Mouse (Mus musculus) adrenal gland, postnatal 25 days (tissue): ENCODE measurements around the gene Tec. TPM values are rescaled to one million over a fixed set of nuclear protein-coding genes. Genes with fewer than 3 reads are reported as not detected.

Experiments
- DNase-seq: peaks from one replicate; pipeline ENCODE4 v3.0.0; 2021; ENCODE audit warnings: mixed read lengths
- total RNA-seq: library from RNA; stranded (reverse); gene quantifications from 2 replicates; pipeline ENCODE4 v1.2.3, GENCODE M21; 2021

Gene Tec
- total RNA-seq, 1 experiment from 2014 or later = 2.1 TPM

GRCm38 (mm10) chr5:72853365-72853764 lies 14.9 kb downstream of the Tec start:
- DNase-seq = no peak

- DNase-seq = no peak
Observed at GRCm38 (mm10) chr5:72852301-72852995, 15.8 kb downstream of the Tec start.

- no peak for DNase-seq
Observed at GRCm38 (mm10) chr5:72851674-72852098, 16.6 kb downstream of the Tec start.

GRCm38 (mm10) chr5:72850926-72851673 lies 17.2 kb downstream of the Tec start:
- no peak for DNase-seq

- DNase-seq = no peak
Observed at GRCm38 (mm10) chr5:72848889-72849435, 19.3 kb downstream of the Tec start.

- DNase-seq = no peak
Observed at GRCm38 (mm10) chr5:72846712-72847111, 21.6 kb downstream of the Tec start.

- no peak for DNase-seq
Observed at GRCm38 (mm10) chr5:72845928-72846630, 22.2 kb downstream of the Tec start.

GRCm38 (mm10) chr5:72844776-72845495 lies 23.3 kb downstream of the Tec start:
- no peak for DNase-seq

- no peak for DNase-seq
Observed at GRCm38 (mm10) chr5:72844294-72844693, 24.0 kb downstream of the Tec start.

- DNase-seq = no peak
Observed at GRCm38 (mm10) chr5:72839655-72840054, 28.6 kb downstream of the Tec start.

- DNase-seq = no peak
Observed at GRCm38 (mm10) chr5:72838976-72839375, 29.3 kb downstream of the Tec start.

GRCm38 (mm10) chr5:72835656-72836055 lies 32.6 kb downstream of the Tec start:
- DNase-seq = no peak

GRCm38 (mm10) chr5:72832904-72833765 lies 35.1 kb downstream of the Tec start:
- no peak for DNase-seq

GRCm38 (mm10) chr5:72832191-72832590 lies 36.1 kb downstream of the Tec start:
- DNase-seq = no peak

- no peak for DNase-seq
Observed at GRCm38 (mm10) chr5:72830988-72831610, 37.2 kb downstream of the Tec start.

- no peak for DNase-seq
Observed at GRCm38 (mm10) chr5:72829506-72830067, 38.7 kb downstream of the Tec start.

- DNase-seq = no peak
Observed at GRCm38 (mm10) chr5:72828401-72828800, 39.9 kb downstream of the Tec start.

GRCm38 (mm10) chr5:72827435-72827834 lies 40.8 kb downstream of the Tec start:
- DNase-seq = no peak

GRCm38 (mm10) chr5:72826445-72826844 lies 41.8 kb downstream of the Tec start:
- DNase-seq = no peak

- no peak for DNase-seq
Observed at GRCm38 (mm10) chr5:72820651-72821050, 47.6 kb downstream of the Tec start.
